Mouse (Mus musculus) heart, postnatal 4 days (tissue): Measurements from ENCODE around the gene Gm17660. TPM values are rescaled to one million over a fixed set of nuclear protein-coding genes. Genes with fewer than 3 reads are reported as not detected.

Experiments
- DNase-seq: peaks from one replicate; pipeline ENCODE4 v3.0.0; 2021
- total RNA-seq, 2 experiments: library from RNA; stranded (reverse); gene quantifications; 2 replicates each; pipeline ENCODE4 v1.2.3; 2021

Gene Gm17660
- not detected for total RNA-seq

GRCm38 (mm10) chr5:104077508-104077907 lies at the start of gene Gm17660:
Gene Gm17660, minus strand, starts transcription at chr5:104077608.
- no peak for DNase-seq

GRCm38 (mm10) chr5:104126561-104127320 lies 49.3 kb upstream of the Gm17660 start:
- no peak for DNase-seq

- no peak for DNase-seq
These were observed 46.7 kb upstream of the Gm17660 start for GRCm38 (mm10) chr5:104124016-104124658.

- peak; percentile 67 for DNase-seq
These were observed 38.5 kb upstream of the Gm17660 start for GRCm38 (mm10) chr5:104115890-104116289.

- peak; percentile 91 for DNase-seq
These were observed 37.7 kb upstream of the Gm17660 start for GRCm38 (mm10) chr5:104115118-104115517.

GRCm38 (mm10) chr5:104113491-104114172 lies 36.2 kb upstream of the Gm17660 start, which contains the start of gene Sparcl1:
Gene Sparcl1, minus strand, starts transcription at chr5:104113733.
- DNase-seq, result peak; percentile 43

GRCm38 (mm10) chr5:104112511-104112910 lies 35.1 kb upstream of the Gm17660 start:
- DNase-seq, result no peak

GRCm38 (mm10) chr5:104112016-104112415 lies 34.6 kb upstream of the Gm17660 start:
- no peak for DNase-seq

GRCm38 (mm10) chr5:104110171-104110920 lies 32.9 kb upstream of the Gm17660 start:
- DNase-seq, result no peak

GRCm38 (mm10) chr5:104109516-104109915 lies 32.1 kb upstream of the Gm17660 start:
- DNase-seq, result no peak

- no peak for DNase-seq
These were observed 31.5 kb upstream of the Gm17660 start for GRCm38 (mm10) chr5:104108879-104109369.

GRCm38 (mm10) chr5:104108127-104108875 lies 30.9 kb upstream of the Gm17660 start:
- no peak for DNase-seq

- no peak for DNase-seq
These were observed 26.7 kb upstream of the Gm17660 start for GRCm38 (mm10) chr5:104104111-104104510.

- no peak for DNase-seq
These were observed 25.8 kb upstream of the Gm17660 start for GRCm38 (mm10) chr5:104103171-104103570.

- no peak for DNase-seq
These were observed 24.5 kb upstream of the Gm17660 start for GRCm38 (mm10) chr5:104101678-104102531.

GRCm38 (mm10) chr5:104096078-104096938 lies 18.9 kb upstream of the Gm17660 start:
- no peak for DNase-seq

- DNase-seq, result no peak
These were observed 18.1 kb upstream of the Gm17660 start for GRCm38 (mm10) chr5:104095416-104096077.

- DNase-seq, result no peak
These were observed 12.3 kb upstream of the Gm17660 start for GRCm38 (mm10) chr5:104089751-104090150.

- no peak for DNase-seq
These were observed 8.0 kb upstream of the Gm17660 start for GRCm38 (mm10) chr5:104085366-104085765.
